Mouse (Mus musculus) T-helper 17 cell (primary cell): ENCODE results near the gene Bzw1.

Experiments used
- in situ Hi-C, 2 experiments: fragments of 300-600 bp; cut with MboI, MseI; formaldehyde crosslinking; loops; 1 replicate in 1 of 2; 2 replicates in 1 of 2; pipeline ENCODE4 v1.15.1; 2025; ENCODE audit warnings: high pct_unique_total_duplicates in 2 of 2

Gene Bzw1

DNA sequence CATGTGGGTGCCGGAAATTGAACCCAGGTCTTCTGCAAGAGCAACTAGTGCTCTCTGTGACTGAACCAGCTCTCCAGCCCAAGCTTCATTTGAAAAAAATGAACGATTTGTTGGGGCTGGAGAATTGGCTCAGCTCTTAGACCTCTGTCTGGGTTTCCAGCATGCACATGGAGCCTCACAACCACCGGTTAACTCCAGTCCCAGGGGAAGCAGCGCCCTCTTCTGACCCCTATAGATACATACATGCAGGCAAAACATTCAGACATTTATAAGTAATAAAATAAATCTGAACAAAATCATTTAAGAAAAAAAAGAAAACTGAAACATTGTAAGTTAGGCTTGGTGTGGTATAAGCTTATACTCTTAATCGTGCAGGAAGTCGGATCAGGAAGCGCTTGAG, 55.7 kb downstream of the Bzw1 start:
- in situ Hi-C loops = no loop called here

DNA sequence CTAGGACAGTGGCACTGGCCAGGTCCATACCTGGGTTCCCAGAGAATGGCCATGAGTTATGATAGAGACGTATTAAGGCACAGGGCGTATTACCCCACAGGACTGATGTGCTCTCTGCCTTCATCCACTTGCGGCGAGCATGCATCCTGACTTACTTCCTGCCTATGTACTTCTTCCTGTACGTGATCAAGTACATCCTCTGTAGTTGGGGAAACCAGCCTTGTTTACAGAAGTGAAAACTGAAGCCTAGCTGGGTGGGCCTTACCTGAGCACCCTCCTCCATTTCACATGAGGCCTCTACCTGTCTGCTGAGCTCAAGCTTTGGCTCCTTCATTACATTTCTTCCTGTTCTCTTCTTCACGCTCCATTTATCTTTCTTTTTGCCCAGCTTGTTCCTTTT, 61.6 kb downstream of the Bzw1 start:
- in situ Hi-C loops = loop anchor here in 1 of 2 experiments (25.0 kb wide), 1 partner anchor 1258 kb away; no protein-coding TSS in a partner anchor
